Comparison of ENCODE assay signal across 9 mouse cellular contexts in genomic region chr17:28524009-28524695, GRCm38 (mm10). TPM values are rescaled to one million over a fixed set of nuclear protein-coding genes. Genes with fewer than 3 reads are reported as not detected.
DNase-seq lines count a peak whose midpoint lies in the region; ATAC-seq and TF ChIP-seq lines count a peak whose summit lies in the region.
"Had no signal": no experiment of that assay in that cellular context is flagged by ENCODE, and none has a peak within 500 bp of the region (broad histone marks: within the 10 kb centered on the region; RNA-seq: fewer than 3 reads in every experiment).

No protein-coding gene starts in this region.

- H3K27ac ChIP-seq in lung, embryonic 14.5 days (ENCODE audit: low read depth): no peak overlapping the region
- no peak overlapping the region for H3K27ac ChIP-seq in limb, embryonic 13.5 days

- no peak overlapping the region for H3K4me3 ChIP-seq in lung, embryonic 14.5 days (ENCODE audit: low read depth, low read length)
- peak overlapping the region; percentile 72 for H3K4me3 ChIP-seq in limb, embryonic 13.5 days

- WGBS in lung, embryonic 14.5 days: 81% methylated on average over 23 of the region's 23 CpGs
- 80% methylated on average over 23 of the region's 23 CpGs for WGBS in limb, embryonic 13.5 days

- no peaks in the 10 kb centered on the region for H3K9me3 ChIP-seq in lung, embryonic 14.5 days (ENCODE audit: low read depth, low read length)
- H3K9me3 ChIP-seq in limb, embryonic 13.5 days: no peaks in the 10 kb centered on the region

- H3K27me3 ChIP-seq in lung, embryonic 14.5 days (ENCODE audit: insufficient read depth, low read length): no peaks in the 10 kb centered on the region
- H3K27me3 ChIP-seq in limb, embryonic 13.5 days: 0 out of 2 replicates have a peak, but pooled peaks cover under 1% of the 10 kb centered on the region
- H3K27me3 ChIP-seq in splenic B cell, adult 2 months (ENCODE audit: control insufficient read depth, insufficient read depth, low read length, poor library complexity, severe bottlenecking): no peaks in the 10 kb centered on the region

- H3K4me2 ChIP-seq in lung, embryonic 14.5 days: peak overlapping the region; percentile 100
- H3K4me2 ChIP-seq in limb, embryonic 13.5 days (replicated peaks): peak overlapping the region; percentile 90

- no peaks in the 10 kb centered on the region for H3K36me3 ChIP-seq in lung, embryonic 14.5 days (ENCODE audit: insufficient read depth)
- no peaks in the 10 kb centered on the region for H3K36me3 ChIP-seq in limb, embryonic 13.5 days
- 0 out of 2 replicates have a peak, but pooled peaks cover 1% of the 10 kb centered on the region for H3K36me3 ChIP-seq in splenic B cell, adult 2 months (ENCODE audit: control insufficient read depth, insufficient read depth, low read length, poor library complexity, severe bottlenecking)

- H3K9ac ChIP-seq in lung, embryonic 14.5 days: no peak overlapping the region
- H3K9ac ChIP-seq in limb, embryonic 13.5 days: no peak overlapping the region

- 0 out of 2 replicates have a peak, but pooled peaks cover 6% of the 10 kb centered on the region for H3K4me1 ChIP-seq in lung, embryonic 14.5 days (ENCODE audit: insufficient read depth)
- peaks cover 27% of the 10 kb centered on the region for H3K4me1 ChIP-seq in limb, embryonic 13.5 days

- peak; percentile 30 for DNase-seq in cerebellum, adult 11 months
- DNase-seq in cerebellum, adult 9-10 months: no peak
- DNase-seq in lung, embryonic 14.5 days: no peak
- DNase-seq in lung, postnatal 4 days: no peak
- peak; percentile 71 for DNase-seq in splenic B cell, adult 2 months (ENCODE audit: low read depth, low spot score)
- DNase-seq in c-Kit-positive CD71-positive TER-119-positive erythroid progenitor cells, embryonic 14.5 days (ENCODE audit: low spot score): no peak
- DNase-seq in embryo, embryonic 11 days: no peak

- TF ChIP-seq CTCF in lung, embryonic 14.5 days (IDR thresholded peaks at IDR 0.05; ENCODE audit: low read depth): no peak

- no peak for ATAC-seq in lung, embryonic 14.5 days (ENCODE audit: insufficient read depth)
- no peak for ATAC-seq in limb, embryonic 13.5 days (ENCODE audit: low FRiP score, low read depth)

RNA-seq across cellular contexts. Expression of gene Armc12, which starts 6.5 kb away (rescaled TPM):
- polyA plus RNA-seq in lung, embryonic 14.5 days (2014; fragmentation: Nextera tagmentation; extraction: Ambion mirVana): not detected in 2 replicates
- polyA plus RNA-seq in limb, embryonic 13.5 days (2015; fragmentation: Nextera tagmentation; extraction: Ambion mirVana): not detected in 2 replicates
- polyA plus RNA-seq: embryonic facial prominence, embryonic 11.5 days had no signal

RNA-seq across cellular contexts. Expression of gene Fkbp5, which starts 6.8 kb away (rescaled TPM):
- polyA plus RNA-seq in lung, embryonic 14.5 days (2014; fragmentation: Nextera tagmentation; extraction: Ambion mirVana): 8.3 and 8.7 TPM in 2 replicates
- 26.2 and 27.3 TPM in 2 replicates for polyA plus RNA-seq in limb, embryonic 13.5 days (2015; fragmentation: Nextera tagmentation; extraction: Ambion mirVana)

RNA-seq across cellular contexts. Expression of gene Clpsl2, which starts 25.1 kb away (rescaled TPM):
- polyA plus RNA-seq in lung, embryonic 14.5 days (2014; fragmentation: Nextera tagmentation; extraction: Ambion mirVana): not detected in 2 replicates
- not detected in 2 replicates for polyA plus RNA-seq in limb, embryonic 13.5 days (2015; fragmentation: Nextera tagmentation; extraction: Ambion mirVana)
- polyA plus RNA-seq: embryonic facial prominence, embryonic 11.5 days had no signal

RNA-seq across cellular contexts. Expression of gene Clps, which starts 36.4 kb away (rescaled TPM):
- polyA plus RNA-seq in lung, embryonic 14.5 days (2014; fragmentation: Nextera tagmentation; extraction: Ambion mirVana): 0.33 and 0.80 TPM in 2 replicates
- 0.60 and 0.91 TPM in 2 replicates for polyA plus RNA-seq in limb, embryonic 13.5 days (2015; fragmentation: Nextera tagmentation; extraction: Ambion mirVana)
- polyA plus RNA-seq: embryonic facial prominence, embryonic 11.5 days had no signal

RNA-seq across cellular contexts. Expression of gene Lhfpl5, which starts 51.3 kb away (rescaled TPM):
- 0.20 and 0.32 TPM in 2 replicates for polyA plus RNA-seq in lung, embryonic 14.5 days (2014; fragmentation: Nextera tagmentation; extraction: Ambion mirVana)
- 0.46 and 0.56 TPM in 2 replicates for polyA plus RNA-seq in limb, embryonic 13.5 days (2015; fragmentation: Nextera tagmentation; extraction: Ambion mirVana)

Comparison
In these comparisons a context has a peak if more than half of its experiments do, and no peak if none do; other contexts are left out.
1. DNase-seq: peak in cerebellum, adult 11 months (single experiment) and splenic B cell, adult 2 months (single experiment); none in cerebellum, adult 9-10 months (single experiment), lung, embryonic 14.5 days (single experiment), lung, postnatal 4 days (0 of 2), c-Kit-positive CD71-positive TER-119-positive erythroid progenitor cells, embryonic 14.5 days (single experiment) and embryo, embryonic 11 days (single experiment).